Mouse (Mus musculus) G1E (cell line): ENCODE measurements around the gene Gm11034.

ENCODE experiments used
- CTCF ChIP-seq: IDR thresholded peaks from 2 replicates; pipeline ENCODE4 v1.5.1; 2012; ENCODE audit warnings: low read depth, low read length, inconsistent platforms, mixed read lengths
- GATA1 ChIP-seq: IDR thresholded peaks from 2 replicates; pipeline ENCODE4 v1.6.1; 2012; ENCODE audit warnings: borderline replicate concordance, low read length, inconsistent platforms, mixed read lengths
- POLR2AphosphoS5 ChIP-seq: IDR thresholded peaks from 2 replicates; pipeline ENCODE4 v1.6.1; 2012; ENCODE audit warnings: low read depth, low read length, inconsistent platforms; ENCODE audit not compliant: insufficient replicate concordance
- TAL1 ChIP-seq: conservative IDR thresholded peaks from 2 replicates; pipeline ENCODE4 v1.6.1; 2012; ENCODE audit warnings: low read depth, low read length, inconsistent platforms, mixed read lengths

GRCm38 (mm10) chr8:72257171-72257901 lies 43.9 kb upstream of the Gm11034 start:
- TF ChIP-seq GATA1 (no peak), CTCF (peak; percentile 25; the same call in 1 of the 2 replicates), POLR2AphosphoS5 (no peak), TAL1 (no peak)
